In genomic region chr11:35915546-35915945, GRCm38 (mm10) we compare ENCODE assay signal across 13 mouse cellular contexts.
A peak's percentile ranks its signal among the peaks of the same experiment; 100 is the strongest.
DNase-seq lines count a peak whose midpoint lies in the region; ATAC-seq and TF ChIP-seq lines count a peak whose summit lies in the region.
"Had no signal": no experiment of that assay in that cellular context is flagged by ENCODE, and none has a peak within 500 bp of the region (broad histone marks: within the 10 kb centered on the region; RNA-seq: fewer than 3 reads in every experiment).

No protein-coding gene starts in this region.

- no peak for DNase-seq in forebrain, embryonic 10.5 days (ENCODE audit: extremely low spot score, low spot score)
- DNase-seq in forebrain, embryonic 11.5 days (ENCODE audit: low spot score), result no peak
- DNase-seq in midbrain, embryonic 10.5 days (ENCODE audit: low spot score), result no peak
- DNase-seq in kidney, postnatal 14 days, result peak; percentile 77
- DNase-seq in stomach, postnatal 0 days (ENCODE audit: low spot score), result peak; percentile 60
- no peak for DNase-seq in frontal cortex, postnatal 36 days (ENCODE audit: low spot score in 2 of 2)
- no peak for DNase-seq in gastrocnemius, postnatal 36 days
- DNase-seq: cerebellum, adult 2 months; heart, adult 18-20 months; thymus, adult 2 months had no signal

- H3K9ac ChIP-seq in forebrain, embryonic 11.5 days (ENCODE audit: low read length), result no peak overlapping the region
- H3K9ac ChIP-seq in midbrain, embryonic 16.5 days (ENCODE audit: low read depth, low read length), result no peak overlapping the region
- no peak overlapping the region for H3K9ac ChIP-seq in stomach, postnatal 0 days (ENCODE audit: low read length)

- 49% methylated on average over 8 of the region's 8 CpGs for WGBS in forebrain, embryonic 10.5 days
- 36% methylated on average over 8 of the region's 8 CpGs for WGBS in forebrain, embryonic 11.5 days
- 49% methylated on average over 8 of the region's 8 CpGs for WGBS in midbrain, embryonic 10.5 days
- WGBS in midbrain, embryonic 16.5 days, result 35% methylated on average over 8 of the region's 8 CpGs
- WGBS in stomach, postnatal 0 days, result 49% methylated on average over 8 of the region's 8 CpGs

- no peaks in the 10 kb centered on the region for H3K27me3 ChIP-seq in forebrain, embryonic 10.5 days (ENCODE audit: poor library complexity, severe bottlenecking)
- no peaks in the 10 kb centered on the region for H3K27me3 ChIP-seq in forebrain, embryonic 11.5 days (ENCODE audit: control insufficient read depth, insufficient read depth, low read length)
- no peaks in the 10 kb centered on the region for H3K27me3 ChIP-seq in midbrain, embryonic 10.5 days (ENCODE audit: low read depth, poor library complexity, severe bottlenecking)
- no peaks in the 10 kb centered on the region for H3K27me3 ChIP-seq in midbrain, embryonic 16.5 days (ENCODE audit: control insufficient read depth, insufficient read depth, low read depth, low read length)
- no peaks in the 10 kb centered on the region for H3K27me3 ChIP-seq in stomach, postnatal 0 days (ENCODE audit: control insufficient read depth, insufficient read depth, low read length)

- TF ChIP-seq CTCF in stomach, postnatal 0 days (IDR thresholded peaks at IDR 0.05; ENCODE audit: low read depth), result no peak

- no peak for TF ChIP-seq EP300 in stomach, postnatal 0 days (optimal IDR thresholded peaks at IDR 0.05)

- peaks cover 37% of the 10 kb centered on the region for H3K4me1 ChIP-seq in forebrain, embryonic 10.5 days
- H3K4me1 ChIP-seq in forebrain, embryonic 11.5 days (replicated peaks; ENCODE audit: control insufficient read depth, insufficient read depth, low read length), result peaks cover 5% of the 10 kb centered on the region; the same call in 1 of the 2 replicates
- peaks cover 27% of the 10 kb centered on the region for H3K4me1 ChIP-seq in midbrain, embryonic 10.5 days
- peaks cover 9% of the 10 kb centered on the region; the same call in 1 of the 2 replicates for H3K4me1 ChIP-seq in midbrain, embryonic 16.5 days (ENCODE audit: control insufficient read depth, insufficient read depth, low read length)
- no peaks in the 10 kb centered on the region for H3K4me1 ChIP-seq in stomach, postnatal 0 days (replicated peaks; ENCODE audit: control insufficient read depth, insufficient read depth)

- H3K27ac ChIP-seq in forebrain, embryonic 10.5 days, result peak overlapping the region; percentile 32; the same call in 1 of the 2 replicates
- H3K27ac ChIP-seq in forebrain, embryonic 11.5 days (ENCODE audit: low read depth, low read length), result no peak overlapping the region
- 0 out of 2 replicates have a peak overlapping the region, but pooled peaks have one; percentile 28 for H3K27ac ChIP-seq in midbrain, embryonic 10.5 days (replicated peaks)
- no peak overlapping the region for H3K27ac ChIP-seq in midbrain, embryonic 16.5 days (ENCODE audit: low read length)
- 0 out of 2 replicates have a peak overlapping the region, but pooled peaks have one; percentile 30 for H3K27ac ChIP-seq in stomach, postnatal 0 days (replicated peaks)

- H3K9me3 ChIP-seq in forebrain, embryonic 10.5 days, result no peaks in the 10 kb centered on the region
- no peaks in the 10 kb centered on the region for H3K9me3 ChIP-seq in forebrain, embryonic 11.5 days (ENCODE audit: control insufficient read depth, low read length)
- H3K9me3 ChIP-seq in midbrain, embryonic 10.5 days (replicated peaks), result no peaks in the 10 kb centered on the region; the same call in 1 of the 2 replicates
- no peaks in the 10 kb centered on the region; the same call in 1 of the 2 replicates for H3K9me3 ChIP-seq in midbrain, embryonic 16.5 days (replicated peaks; ENCODE audit: control insufficient read depth, low read length, poor library complexity, severe bottlenecking)
- H3K9me3 ChIP-seq in stomach, postnatal 0 days (ENCODE audit: control insufficient read depth, low read length), result no peaks in the 10 kb centered on the region

- intact Hi-C loops in gastrocnemius, postnatal 36 days (cut with DNase I), result no loop called here

- H3K4me3 ChIP-seq in forebrain, embryonic 10.5 days, result no peak overlapping the region
- no peak overlapping the region for H3K4me3 ChIP-seq in forebrain, embryonic 11.5 days (ENCODE audit: low read depth, low read length)
- no peak overlapping the region for H3K4me3 ChIP-seq in midbrain, embryonic 10.5 days
- H3K4me3 ChIP-seq in midbrain, embryonic 16.5 days (ENCODE audit: low read depth, low read length), result no peak overlapping the region
- no peak overlapping the region for H3K4me3 ChIP-seq in stomach, postnatal 0 days (ENCODE audit: low read depth, low read length)
- H3K4me3 ChIP-seq: myocyte had no signal

- H3K4me2 ChIP-seq in forebrain, embryonic 11.5 days (ENCODE audit: low read depth, low read length, severe bottlenecking), result no peak overlapping the region
- no peak overlapping the region for H3K4me2 ChIP-seq in midbrain, embryonic 16.5 days (ENCODE audit: low read length)
- no peak overlapping the region for H3K4me2 ChIP-seq in stomach, postnatal 0 days (replicated peaks; ENCODE audit: low read depth)

- ATAC-seq in forebrain, embryonic 11.5 days (replicated peaks; ENCODE audit: low FRiP score), result no peak
- ATAC-seq in midbrain, embryonic 16.5 days, result no peak
- ATAC-seq in stomach, postnatal 0 days (ENCODE audit: low FRiP score, low TSS enrichment), result peak; percentile 45; the same call in 1 of the 2 replicates
- ATAC-seq: forebrain, embryonic 16.5 days had no signal

- H3K36me3 ChIP-seq in forebrain, embryonic 10.5 days (replicated peaks), result no peaks in the 10 kb centered on the region; the same call in 1 of the 2 replicates
- no peaks in the 10 kb centered on the region for H3K36me3 ChIP-seq in forebrain, embryonic 11.5 days (ENCODE audit: control insufficient read depth, insufficient read depth, low read length)
- H3K36me3 ChIP-seq in midbrain, embryonic 10.5 days, result peaks cover 11% of the 10 kb centered on the region; the same call in 1 of the 2 replicates
- no peaks in the 10 kb centered on the region for H3K36me3 ChIP-seq in midbrain, embryonic 16.5 days (ENCODE audit: control insufficient read depth, insufficient read depth, low read length)
- no peaks in the 10 kb centered on the region for H3K36me3 ChIP-seq in stomach, postnatal 0 days (ENCODE audit: control insufficient read depth, insufficient read depth, low read length)

Comparison
In these comparisons a context has a peak if more than half of its experiments do, and no peak if none do; other contexts are left out.
1. H3K27ac ChIP-seq: peak in forebrain, embryonic 10.5 days (single experiment), midbrain, embryonic 10.5 days (single experiment) and stomach, postnatal 0 days (single experiment); none in forebrain, embryonic 11.5 days (single experiment) and midbrain, embryonic 16.5 days (single experiment).
2. DNase-seq: peak in kidney, postnatal 14 days (single experiment) and stomach, postnatal 0 days (single experiment); none in forebrain, embryonic 10.5 days (single experiment), forebrain, embryonic 11.5 days (single experiment), midbrain, embryonic 10.5 days (single experiment), frontal cortex, postnatal 36 days (0 of 2) and gastrocnemius, postnatal 36 days (0 of 2).